Mouse (Mus musculus) heart, embryonic 16.5 days (tissue): ENCODE data around the gene Maml3. TPM values are rescaled to one million over a fixed set of nuclear protein-coding genes. Genes with fewer than 3 reads are reported as not detected.

Source experiments
- ATAC-seq: fragments of 200-750 bp; cut with Nextera tagmentation; replicated peaks from 2 replicates; pipeline ENCODE4 v1.8.0; 2017; ENCODE audit warnings: moderate number of reproducible peaks; ENCODE audit not compliant: insufficient read depth, low FRiP score; ENCODE audit errors: extremely low read depth
- H3K27ac ChIP-seq: fragments of 300-500 bp; sonication (generic); 2 replicates; pipeline ENCODE4 v1.5.1; 2014; ENCODE audit warnings: mild to moderate bottlenecking, low read length, control low read depth, moderate library complexity
- H3K27me3 ChIP-seq: fragments of 300-500 bp; sonication (generic); 2 replicates; pipeline ENCODE4 v1.6.1; 2014; ENCODE audit warnings: low read length, mixed read lengths; ENCODE audit not compliant: control insufficient read depth, insufficient read depth
- H3K36me3 ChIP-seq: fragments of 300-500 bp; sonication (generic); 2 replicates; pipeline ENCODE4 v1.6.1; 2014; ENCODE audit not compliant: control insufficient read depth, insufficient read depth
- H3K4me1 ChIP-seq: fragments of 300-500 bp; sonication (generic); 2 replicates; pipeline ENCODE4 v1.6.1; 2014; ENCODE audit warnings: low read length, mixed read lengths; ENCODE audit not compliant: control insufficient read depth, insufficient read depth
- H3K4me2 ChIP-seq: fragments of 300-500 bp; sonication (generic); 2 replicates; pipeline ENCODE4 v1.6.1; 2014; ENCODE audit warnings: low read depth, mild to moderate bottlenecking, control low read depth, low read length
- H3K4me3 ChIP-seq: fragments of 300-500 bp; sonication (generic); 2 replicates; pipeline ENCODE4 v1.5.1; 2014; ENCODE audit warnings: mild to moderate bottlenecking, control low read depth, low read length
- H3K9ac ChIP-seq: fragments of 300-500 bp; sonication (generic); 2 replicates; pipeline ENCODE4 v1.6.1; 2014; ENCODE audit warnings: low read length, control low read depth
- H3K9me3 ChIP-seq: fragments of 300-500 bp; sonication (generic); replicated peaks from 2 replicates; pipeline ENCODE4 v1.6.1; 2016; ENCODE audit warnings: low read length; ENCODE audit not compliant: control insufficient read depth
- WGBS: fragments of 180-500 bp; shearing (Covaris S2); extraction: QIAGEN DNeasy Blood & Tissue Kit; methylation state at CpG from one replicate; pipeline ENCODE4 v1.1.7; 2014; 5-methylcytosine and 5-hydroxymethylcytosine counted together
- polyA plus RNA-seq: library from polyadenylated mRNA; unstranded; fragments of >200 nt; fragmentation: Nextera tagmentation; extraction: Ambion mirVana; gene quantifications from 2 replicates; pipeline ENCODE4 v1.2.1, GENCODE M21; 2015

Maml3 gene
- polyA plus RNA-seq, 1 experiment from 2014 or later = 2.6 TPM

- ATAC-seq = no peak
- Histone ChIP-seq H3K27ac (no peak overlapping the region), H3K4me3 (no peak overlapping the region), H3K9ac (no peak overlapping the region), H3K27me3 (no peaks in the 10 kb centered on the region), H3K4me1 (no peaks in the 10 kb centered on the region), H3K9me3 (no peaks in the 10 kb centered on the region), H3K4me2 (no peak overlapping the region), H3K36me3 (no peaks in the 10 kb centered on the region)
- WGBS = 82% methylated on average over 7 of the region's 7 CpGs
Measured at GRCm38 (mm10) chr3:51810731-51811130, 294.1 kb downstream of the Maml3 start.

GRCm38 (mm10) chr3:51809822-51810221 is 295.1 kb downstream of the Maml3 start:
- H3K36me3 ChIP-seq = no peaks in the 10 kb centered on the region
- no peaks in the 10 kb centered on the region for H3K9me3 ChIP-seq
- ATAC-seq = no peak
- no peak overlapping the region for H3K4me3 ChIP-seq
- H3K9ac ChIP-seq = no peak overlapping the region
- WGBS = 70% methylated on average over 7 of the region's 7 CpGs
- no peak overlapping the region for H3K4me2 ChIP-seq
- H3K27ac ChIP-seq = no peak overlapping the region
- H3K4me1 ChIP-seq = no peaks in the 10 kb centered on the region
- H3K27me3 ChIP-seq = no peaks in the 10 kb centered on the region

GRCm38 (mm10) chr3:51807981-51808870 is 296.6 kb downstream of the Maml3 start:
- no peak for ATAC-seq
- WGBS = 81% methylated on average over 16 of the region's 16 CpGs
- Histone ChIP-seq H3K4me3 (no peak overlapping the region), H3K4me1 (no peaks in the 10 kb centered on the region), H3K9me3 (no peaks in the 10 kb centered on the region), H3K27ac (no peak overlapping the region), H3K4me2 (no peak overlapping the region), H3K27me3 (no peaks in the 10 kb centered on the region), H3K36me3 (no peaks in the 10 kb centered on the region), H3K9ac (no peak overlapping the region)

- no peaks in the 10 kb centered on the region for H3K36me3 ChIP-seq
- no peak overlapping the region for H3K9ac ChIP-seq
- 60% methylated on average over 13 of the region's 13 CpGs for WGBS
- H3K4me2 ChIP-seq = no peak overlapping the region
- H3K9me3 ChIP-seq = no peaks in the 10 kb centered on the region
- no peaks in the 10 kb centered on the region for H3K4me1 ChIP-seq
- ATAC-seq = no peak
- H3K27ac ChIP-seq = no peak overlapping the region
- no peaks in the 10 kb centered on the region for H3K27me3 ChIP-seq
- H3K4me3 ChIP-seq = no peak overlapping the region
Measured at GRCm38 (mm10) chr3:51805488-51806318, 299.2 kb downstream of the Maml3 start.

GRCm38 (mm10) chr3:51803903-51804302 is 301.0 kb downstream of the Maml3 start:
- WGBS = 73% methylated on average over 6 of the region's 6 CpGs
- no peak overlapping the region for H3K9ac ChIP-seq
- no peaks in the 10 kb centered on the region for H3K36me3 ChIP-seq
- H3K27me3 ChIP-seq = no peaks in the 10 kb centered on the region
- H3K4me1 ChIP-seq = no peaks in the 10 kb centered on the region
- no peak overlapping the region for H3K4me2 ChIP-seq
- no peak overlapping the region for H3K27ac ChIP-seq
- no peak overlapping the region for H3K4me3 ChIP-seq
- ATAC-seq = no peak
- no peaks in the 10 kb centered on the region for H3K9me3 ChIP-seq

- H3K9me3 ChIP-seq = no peaks in the 10 kb centered on the region
- no peaks in the 10 kb centered on the region for H3K27me3 ChIP-seq
- peaks cover 9% of the 10 kb centered on the region; the same call in 1 of the 2 replicates for H3K4me1 ChIP-seq
- H3K36me3 ChIP-seq = no peaks in the 10 kb centered on the region
- no peak overlapping the region for H3K4me3 ChIP-seq
- no peak for ATAC-seq
- no peak overlapping the region for H3K27ac ChIP-seq
- no peak overlapping the region for H3K4me2 ChIP-seq
- no peak overlapping the region for H3K9ac ChIP-seq
- WGBS = 87% methylated on average over 9 of the region's 9 CpGs
Measured at GRCm38 (mm10) chr3:51799650-51800049, 305.2 kb downstream of the Maml3 start.

GRCm38 (mm10) chr3:51796838-51797237 is 308.0 kb downstream of the Maml3 start:
- Histone ChIP-seq H3K4me1 (peaks cover 9% of the 10 kb centered on the region; the same call in 1 of the 2 replicates), H3K9ac (no peak overlapping the region)
- 63% methylated on average over 6 of the region's 6 CpGs for WGBS

GRCm38 (mm10) chr3:51796219-51796828 is 308.6 kb downstream of the Maml3 start:
- Histone ChIP-seq H3K9ac (no peak overlapping the region), H3K9me3 (no peaks in the 10 kb centered on the region), H3K36me3 (no peaks in the 10 kb centered on the region), H3K4me1 (peaks cover 9% of the 10 kb centered on the region; the same call in 1 of the 2 replicates), H3K27ac (no peak overlapping the region), H3K27me3 (no peaks in the 10 kb centered on the region), H3K4me3 (peak overlapping the region; percentile 13; the same call in 1 of the 2 replicates), H3K4me2 (peak overlapping the region; percentile 37)
- WGBS = 61% methylated on average over 12 of the region's 12 CpGs
- ATAC-seq = no peak

More at GRCm38 (mm10) chr3:51796838-51797237, 308.0 kb downstream of the Maml3 start:
- H3K9me3 ChIP-seq = no peaks in the 10 kb centered on the region
- peak overlapping the region; percentile 37 for H3K4me2 ChIP-seq
- ATAC-seq = no peak
- no peak overlapping the region for H3K27ac ChIP-seq
- H3K27me3 ChIP-seq = no peaks in the 10 kb centered on the region
- no peak overlapping the region for H3K4me3 ChIP-seq
- H3K36me3 ChIP-seq = no peaks in the 10 kb centered on the region
